Mouse (Mus musculus) olfactory bulb, adult 2 months (tissue): ENCODE data around the gene Akt1s1.

Source experiments
- CTCF ChIP-seq: fragments of 200-500 bp; IDR thresholded peaks from 2 replicates; pipeline ENCODE4 v1.5.1; 2012; ENCODE audit warnings: low read depth, mild to moderate bottlenecking, low read length, moderate library complexity; ENCODE audit not compliant: insufficient read depth
- POLR2A ChIP-seq: fragments of 200-500 bp; IDR thresholded peaks from 2 replicates; pipeline ENCODE4 v1.6.1; 2012; ENCODE audit warnings: mild to moderate bottlenecking, low read depth, low read length, moderate library complexity; ENCODE audit not compliant: insufficient read depth

DNA sequence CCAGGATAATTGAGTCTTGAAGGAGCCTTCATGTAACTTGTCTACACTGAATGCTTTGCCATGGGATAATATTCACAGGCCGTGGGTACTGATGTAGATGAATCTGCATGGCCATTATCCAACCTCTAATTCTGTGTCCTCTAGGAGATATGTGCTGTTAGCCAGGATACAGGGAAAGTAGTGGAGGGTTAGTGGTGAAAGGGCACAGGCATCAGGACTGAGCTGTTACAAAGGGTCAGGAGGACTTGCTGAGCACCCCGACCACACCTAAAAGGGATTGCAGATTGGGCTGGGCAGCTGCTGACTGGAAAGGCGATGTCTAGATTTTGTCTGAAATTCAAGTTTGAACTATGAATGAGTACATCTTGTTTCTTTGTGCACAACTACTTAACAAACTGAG is 28.3 kb upstream of the Akt1s1 start:
- TF ChIP-seq POLR2A (no peak), CTCF (no peak)
